Mouse (Mus musculus): ENCODE data around the gene Gm21704. TPM values are rescaled to one million over a fixed set of nuclear protein-coding genes. Genes with fewer than 3 reads are reported as not detected.

The Gm21704 gene
- polyA plus RNA-seq (2015; fragmentation: Nextera tagmentation; extraction: Ambion mirVana): not detected in 2 replicates

GRCm38 (mm10) chrY:3410067-3410466, at the start of gene Gm21704, which contains the start of gene Gm21708:
Gene Gm21704, minus strand, starts transcription at chrY:3410167.
Gene Gm21708, minus strand, starts transcription at chrY:3410167.

GRCm38 (mm10) chrY:3345229-3345628, 64.7 kb downstream of the Gm21704 start, which contains the start of gene Gm21693:
Gene Gm21693, minus strand, starts transcription at chrY:3345329.

Other genes with a start within 250 kb of the Gm21704 start
- not detected in 2 replicates for gene Gm21677, start 103.7 kb downstream of the Gm21704 start, polyA plus RNA-seq (2015; fragmentation: Nextera tagmentation; extraction: Ambion mirVana)
- not detected in 2 replicates for gene Gm21693, start 64.8 kb downstream of the Gm21704 start, polyA plus RNA-seq (2015; fragmentation: Nextera tagmentation; extraction: Ambion mirVana)
- not detected in 2 replicates for gene Gm21708, start within 50 bp of the Gm21704 start, polyA plus RNA-seq (2015; fragmentation: Nextera tagmentation; extraction: Ambion mirVana)